Mouse (Mus musculus) MEL (cell line): ENCODE measurements around the gene Rad9b. TPM values are rescaled to one million over a fixed set of nuclear protein-coding genes. Genes with fewer than 3 reads are reported as not detected.

ENCODE experiments used
- DNase-seq: peaks from one replicate; pipeline ENCODE4 v3.0.0; 2011; ENCODE audit warnings: low read depth, low spot score
- H3K27ac ChIP-seq: 2 replicates; pipeline ENCODE4 v1.5.1; 2012; ENCODE audit warnings: low read depth, mild to moderate bottlenecking, control low read depth, low read length, moderate library complexity; ENCODE audit not compliant: control insufficient read depth
- H3K27me3 ChIP-seq, 2 experiments: fragments of 150-350 bp in 1 of 2; sonication (generic) in 1 of 2; 2 replicates each; pipeline ENCODE4 v1.6.1; 2012; ENCODE audit warnings: low read length in 2 of 2, mild to moderate bottlenecking in 2 of 2, improper control_type of control experiment in 1 of 2, moderate library complexity in 1 of 2; ENCODE audit not compliant: insufficient read depth in 2 of 2, control insufficient read depth in 1 of 2
- H3K36me3 ChIP-seq, 2 experiments: 2 replicates each; pipeline ENCODE4 v1.6.1; 2012 to 2014; ENCODE audit warnings: low read length in 2 of 2, improper control_type of control experiment in 1 of 2, inconsistent platforms in 1 of 2, mild to moderate bottlenecking in 1 of 2; ENCODE audit not compliant: insufficient read depth in 2 of 2, control insufficient read depth in 1 of 2
- H3K4me1 ChIP-seq, 2 experiments: fragments of 150-350 bp in 1 of 2; sonication (generic) in 1 of 2; 2 replicates each; pipeline ENCODE4 v1.6.1; 2012; ENCODE audit warnings: low read length in 2 of 2, improper control_type of control experiment in 1 of 2, mild to moderate bottlenecking in 1 of 2; ENCODE audit not compliant: insufficient read depth in 2 of 2, control insufficient read depth in 1 of 2
- H3K4me3 ChIP-seq, 2 experiments: fragments of 150-350 bp in 1 of 2; sonication (generic) in 1 of 2; 2 replicates each; pipeline ENCODE4 v1.5.1; 2012; ENCODE audit warnings: low read depth in 2 of 2, low read length in 2 of 2, mild to moderate bottlenecking in 2 of 2, moderate library complexity in 2 of 2, control low read depth in 1 of 2, improper control_type of control experiment in 1 of 2; ENCODE audit not compliant: control insufficient read depth in 1 of 2, insufficient read depth in 1 of 2
- H3K79me2 ChIP-seq: 2 replicates; pipeline ENCODE4 v1.6.1; 2012; ENCODE audit warnings: mild to moderate bottlenecking, low read length, moderate library complexity; ENCODE audit not compliant: control insufficient read depth, poor library complexity, insufficient read depth
- H3K9ac ChIP-seq: 2 replicates; pipeline ENCODE4 v1.6.1; 2012; ENCODE audit warnings: low read depth, mild to moderate bottlenecking, control low read depth, low read length, moderate library complexity; ENCODE audit not compliant: control insufficient read depth, poor library complexity, severe bottlenecking
- H3K9me3 ChIP-seq: fragments of 150-350 bp; sonication (generic); replicated peaks from 2 replicates; pipeline ENCODE4 v1.6.1; 2012; ENCODE audit warnings: mild to moderate bottlenecking, low read length, improper control_type of control experiment, moderate library complexity; ENCODE audit not compliant: insufficient read depth
- CHD2 ChIP-seq: IDR thresholded peaks from 2 replicates; pipeline ENCODE4 v1.6.1; 2011; ENCODE audit warnings: low read length, improper control_type of control experiment
- CTCF ChIP-seq, 3 experiments: IDR thresholded peaks in 2 of 3; conservative IDR thresholded peaks in 1 of 3; 2 replicates each; pipeline ENCODE4 v1.5.1; 2011 to 2012; ENCODE audit warnings: low read length in 3 of 3, low read depth in 2 of 3, mild to moderate bottlenecking in 2 of 3, improper control_type of control experiment in 1 of 3, inconsistent platforms in 1 of 3, mixed read lengths in 1 of 3, moderate library complexity in 1 of 3; ENCODE audit not compliant: control insufficient read depth in 1 of 3, insufficient read depth in 1 of 3, poor library complexity in 1 of 3, severe bottlenecking in 1 of 3
- EP300 ChIP-seq, 2 experiments: IDR thresholded peaks; 2 replicates each; pipeline ENCODE4 v1.6.1; 2011; ENCODE audit warnings: improper control_type of control experiment in 2 of 2, low read length in 2 of 2, low read depth in 1 of 2, mild to moderate bottlenecking in 1 of 2
- GABPA ChIP-seq: IDR thresholded peaks from 2 replicates; pipeline ENCODE4 v1.6.1; 2012; ENCODE audit warnings: low read depth, mild to moderate bottlenecking, inconsistent platforms, low read length, improper control_type of control experiment, moderate library complexity
- JUND ChIP-seq: IDR thresholded peaks from 2 replicates; pipeline ENCODE4 v1.6.1; 2011; ENCODE audit warnings: low read depth, mild to moderate bottlenecking, improper control_type of control experiment, low read length
- MAFK ChIP-seq: IDR thresholded peaks from 2 replicates; pipeline ENCODE4 v1.6.1; 2011; ENCODE audit warnings: low read depth, mild to moderate bottlenecking, low read length, improper control_type of control experiment, borderline replicate concordance
- MAX ChIP-seq: IDR thresholded peaks from 2 replicates; pipeline ENCODE4 v1.6.1; 2011; ENCODE audit warnings: low read length, improper control_type of control experiment
- MAZ ChIP-seq: IDR thresholded peaks from 2 replicates; pipeline ENCODE4 v1.6.1; 2012; ENCODE audit warnings: low read depth, mild to moderate bottlenecking, inconsistent platforms, low read length, improper control_type of control experiment
- MEF2A ChIP-seq: IDR thresholded peaks from 2 replicates; pipeline ENCODE4 v1.6.1; 2014; ENCODE audit warnings: low read depth, mild to moderate bottlenecking, inconsistent platforms, low read length, improper control_type of control experiment; ENCODE audit not compliant: poor library complexity, insufficient replicate concordance, severe bottlenecking; ENCODE audit errors: extremely low read depth
- MXI1 ChIP-seq: IDR thresholded peaks from 2 replicates; pipeline ENCODE4 v1.6.1; 2011; ENCODE audit warnings: mild to moderate bottlenecking, low read depth, low read length, improper control_type of control experiment
- POLR2A ChIP-seq, 2 experiments: IDR thresholded peaks; 2 replicates each; pipeline ENCODE4 v1.6.1; 2011 to 2012; ENCODE audit warnings: low read length in 2 of 2, mild to moderate bottlenecking in 2 of 2, control low read depth in 1 of 2, improper control_type of control experiment in 1 of 2, low read depth in 1 of 2, moderate library complexity in 1 of 2; ENCODE audit not compliant: control insufficient read depth in 1 of 2, insufficient read depth in 1 of 2, poor library complexity in 1 of 2
- POLR2AphosphoS2 ChIP-seq: IDR thresholded peaks from 2 replicates; pipeline ENCODE4 v1.6.1; 2011; ENCODE audit warnings: low read length, improper control_type of control experiment
- POLR2AphosphoS5 ChIP-seq: IDR thresholded peaks from 2 replicates; pipeline ENCODE4 v1.6.1; 2012; ENCODE audit warnings: low read depth, borderline replicate concordance, mild to moderate bottlenecking, inconsistent platforms, low read length, moderate library complexity, mixed read lengths
- SIN3A ChIP-seq: IDR thresholded peaks from 2 replicates; pipeline ENCODE4 v1.6.1; 2012; ENCODE audit warnings: low read length, improper control_type of control experiment, inconsistent platforms
- TCF12 ChIP-seq: IDR thresholded peaks from 2 replicates; pipeline ENCODE4 v1.6.1; 2014; ENCODE audit warnings: low read depth, mild to moderate bottlenecking, inconsistent platforms, low read length, improper control_type of control experiment, moderate library complexity
- USF2 ChIP-seq, 2 experiments: IDR thresholded peaks; 2 replicates each; pipeline ENCODE4 v1.6.1; 2011 to 2012; ENCODE audit warnings: improper control_type of control experiment in 2 of 2, low read length in 2 of 2, borderline replicate concordance in 1 of 2, inconsistent platforms in 1 of 2, low read depth in 1 of 2, mild to moderate bottlenecking in 1 of 2; ENCODE audit not compliant: insufficient read depth in 1 of 2
- ZKSCAN1 ChIP-seq: IDR thresholded peaks from 2 replicates; pipeline ENCODE4 v1.6.1; 2012; ENCODE audit warnings: low read depth, mild to moderate bottlenecking, inconsistent platforms, low read length, improper control_type of control experiment, moderate library complexity
- ZNF384 ChIP-seq: IDR thresholded peaks from 2 replicates; pipeline ENCODE4 v1.6.1; 2012; ENCODE audit warnings: low read depth, mild to moderate bottlenecking, inconsistent platforms, low read length, improper control_type of control experiment
- polyA plus RNA-seq, 2 experiments: library from polyadenylated mRNA; stranded (reverse) in 1 of 2; unstranded in 1 of 2; fragments of >175 nt in 1 of 2; fragments of >200 nt in 1 of 2; gene quantifications; 2 replicates each; pipeline versions ENCODE4 v1.2.1 to v1.2.4; 2012; ENCODE audit warnings: low replicate concordance in 2 of 2, low read depth in 1 of 2; ENCODE audit not compliant: insufficient read length in 2 of 2, insufficient read depth in 1 of 2, missing spikeins in 1 of 2
- total RNA-seq: library from RNA; depleted of rRNA; stranded (reverse); fragments of 300-350 nt; gene quantifications from 2 replicates; pipeline ENCODE4 v1.2.3, GENCODE M21; 2012

Gene Rad9b
- total and polyA plus RNA-seq, 3 experiments = 9.1 to 11.1 TPM; not detected in 1

DNA sequence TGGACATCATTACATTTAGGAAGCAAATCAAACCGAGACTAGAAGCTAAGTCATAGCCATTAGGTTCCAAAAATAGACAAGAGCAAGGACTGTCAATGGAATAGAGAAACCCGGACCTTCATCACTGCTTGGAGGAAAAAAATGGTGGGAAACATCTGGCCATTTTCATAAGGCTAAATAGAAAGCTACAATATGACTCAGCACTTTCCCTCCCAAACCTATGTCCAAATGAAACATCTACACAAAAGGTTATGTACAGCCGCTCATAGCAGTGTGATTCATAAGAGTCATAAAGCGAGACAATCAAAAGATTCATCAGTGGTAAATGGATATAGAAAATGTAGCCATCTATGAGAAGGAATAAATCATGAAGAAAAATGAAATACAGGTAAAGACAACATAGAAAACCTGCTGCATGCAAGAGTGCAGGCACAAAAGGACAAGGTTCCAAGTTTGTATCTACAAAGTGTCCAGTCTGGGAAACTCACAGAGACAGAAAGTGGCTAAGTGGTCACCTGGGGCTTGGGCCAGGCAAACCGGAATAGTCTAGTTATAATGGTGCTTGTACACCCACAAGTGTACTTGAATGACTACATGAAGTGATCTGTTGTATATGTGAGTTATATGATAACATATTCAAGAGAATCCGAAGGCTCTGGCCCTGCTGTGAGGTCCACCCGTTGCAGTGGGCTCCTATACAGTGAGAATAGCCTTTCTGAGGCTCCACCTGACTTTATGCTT, 17.3 kb downstream of the Rad9b start:
- Histone ChIP-seq H3K4me3 (no peak overlapping the region), H3K79me2 (no peaks in the 10 kb centered on the region), H3K27me3 (no peaks in the 10 kb centered on the region), H3K36me3 (no peaks in the 10 kb centered on the region), H3K9me3 (no peaks in the 10 kb centered on the region), H3K4me1 (no peaks in the 10 kb centered on the region), H3K9ac (no peak overlapping the region), H3K27ac (no peak overlapping the region)
- no peak for TF ChIP-seq MEF2A
- no peak for TF ChIP-seq MAFK
- no peak for TF ChIP-seq CTCF (IDR thresholded peaks at IDR 0.05 in 2 of 3, conservative IDR thresholded peaks at IDR 0.05 in 1 of 3; ENCODE audit: control insufficient read depth in 1 of 3, insufficient read depth in 1 of 3, low read depth in 2 of 3, low read length in 3 of 3, poor library complexity in 1 of 3, severe bottlenecking in 1 of 3)
- no peak for TF ChIP-seq EP300 (IDR thresholded peaks at IDR 0.05; ENCODE audit: low read depth in 1 of 2, low read length in 2 of 2)
- no peak for TF ChIP-seq MXI1
- TF ChIP-seq USF2 (IDR thresholded peaks at IDR 0.05; ENCODE audit: borderline replicate concordance in 1 of 2, insufficient read depth in 1 of 2, low read depth in 1 of 2, low read length in 2 of 2) = no peak
- TF ChIP-seq TCF12 = no peak
- no peak for TF ChIP-seq POLR2AphosphoS5
- TF ChIP-seq MAX = no peak
- DNase-seq = no peak

DNA sequence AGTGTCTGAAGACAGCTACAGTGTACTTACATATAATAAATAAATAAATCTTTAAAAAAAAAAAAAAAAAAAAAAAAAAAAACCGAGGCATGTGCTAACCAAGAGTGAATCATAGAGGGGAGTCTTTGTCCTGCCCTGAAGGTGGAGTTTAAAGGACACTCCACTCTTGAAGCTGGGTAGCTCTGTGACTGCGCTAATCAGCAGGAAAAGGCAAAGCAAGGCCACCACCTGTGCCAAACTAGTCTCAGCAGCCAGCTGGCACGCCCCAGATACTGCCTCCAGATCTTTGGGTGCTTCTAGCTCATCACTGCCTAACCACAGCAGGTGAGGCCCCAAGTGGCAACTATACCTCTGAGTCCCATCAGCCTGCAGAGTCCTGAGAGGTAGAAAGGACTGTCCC, 19.4 kb downstream of the Rad9b start:
- no peaks in the 10 kb centered on the region for H3K27me3 ChIP-seq
- H3K27ac ChIP-seq = no peak overlapping the region
- no peak for TF ChIP-seq SIN3A
- peak; percentile 41; the same call in 1 of the 2 replicates for TF ChIP-seq ZNF384
- TF ChIP-seq, all 39 proteins: peak for 1
- DNase-seq = peak; percentile 15
- Histone ChIP-seq H3K9ac (no peak overlapping the region), H3K4me3 (no peak overlapping the region), H3K36me3 (no peaks in the 10 kb centered on the region; a peak in 1 of 4 replicates), H3K9me3 (no peaks in the 10 kb centered on the region), H3K4me1 (no peaks in the 10 kb centered on the region), H3K79me2 (no peaks in the 10 kb centered on the region)

DNA sequence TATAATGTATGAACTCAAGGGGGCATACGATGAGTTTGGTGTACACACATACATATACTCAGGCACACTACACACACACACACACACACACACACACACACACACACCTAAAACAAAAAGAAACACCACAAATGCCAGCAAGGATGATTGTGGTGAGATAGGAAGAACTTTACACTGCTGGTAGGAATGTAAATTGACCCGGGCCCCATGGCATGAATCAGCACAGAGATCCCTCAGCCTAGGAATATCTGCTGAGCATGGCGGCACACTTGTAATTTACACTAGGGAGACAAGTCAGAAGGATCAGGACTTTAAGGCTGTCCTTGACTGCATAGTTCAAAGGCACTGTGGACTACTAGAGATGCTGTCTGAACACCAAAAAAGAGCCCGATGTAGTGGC, 23.8 kb downstream of the Rad9b start:
- TF ChIP-seq GABPA (no peak), JUND (no peak), MAZ (no peak), CHD2 (no peak), ZKSCAN1 (no peak), POLR2A (IDR thresholded peaks at IDR 0.05; ENCODE audit: control insufficient read depth in 1 of 2, insufficient read depth in 1 of 2, low read depth in 1 of 2, low read length in 2 of 2, poor library complexity in 1 of 2) (no peak), POLR2AphosphoS2 (no peak), MAFK (no peak)
- no peak for DNase-seq
- no peaks in the 10 kb centered on the region for H3K4me1 ChIP-seq
- H3K9ac ChIP-seq = no peak overlapping the region
- no peaks in the 10 kb centered on the region for H3K27me3 ChIP-seq
- no peak overlapping the region for H3K27ac ChIP-seq
- no peaks in the 10 kb centered on the region; a peak in 1 of 4 replicates for H3K36me3 ChIP-seq
- H3K4me3 ChIP-seq = no peak overlapping the region
- no peaks in the 10 kb centered on the region for H3K9me3 ChIP-seq
- H3K79me2 ChIP-seq = no peaks in the 10 kb centered on the region
